Mouse (Mus musculus) cerebellum, adult (tissue): ENCODE measurements at regions not wholly inside any gene's neighbourhood (a gene's known extent, or its start where the extent isn't known, plus 50 kb on each side); places are given as distances from the start of the nearest gene placed in this dataset.

Experiments
- ATAC-seq: cut with Nextera tagmentation; 2 replicates; pipeline ENCODE4 v1.9.2; 2017; ENCODE audit warnings: mild to moderate bottlenecking, moderate library complexity, mixed read lengths; ENCODE audit not compliant: insufficient number of reproducible peaks, low FRiP score, low TSS enrichment

GRCm38 (mm10) chr9:26549118-26549517 is 184.4 kb upstream of the B3gat1 start:
- ATAC-seq: peak; percentile 88

GRCm38 (mm10) chr9:26549551-26549950 is 184.0 kb upstream of the B3gat1 start:
- ATAC-seq: no peak

GRCm38 (mm10) chr9:26575990-26576389 is 157.5 kb upstream of the B3gat1 start:
- no peak for ATAC-seq

- no peak for ATAC-seq
Measured at GRCm38 (mm10) chr9:26601979-26602378, 131.5 kb upstream of the B3gat1 start.

- no peak for ATAC-seq
Measured at GRCm38 (mm10) chr9:26604552-26604951, 129.0 kb upstream of the B3gat1 start.

GRCm38 (mm10) chr9:26611711-26612437 is 121.7 kb upstream of the B3gat1 start:
- ATAC-seq: no peak; the same call in 1 of the 2 replicates

- ATAC-seq: no peak
Measured at GRCm38 (mm10) chr9:26622840-26623448, 110.6 kb upstream of the B3gat1 start.

GRCm38 (mm10) chr9:26625171-26625937 is 108.2 kb upstream of the B3gat1 start:
- peak; percentile 85 for ATAC-seq

- ATAC-seq: no peak
Measured at GRCm38 (mm10) chr9:26632891-26633650, 100.5 kb upstream of the B3gat1 start.

- no peak for ATAC-seq
Measured at GRCm38 (mm10) chr9:26635211-26635610, 98.3 kb upstream of the B3gat1 start.

- ATAC-seq: no peak
Measured at GRCm38 (mm10) chr9:26638586-26638985, 94.9 kb upstream of the B3gat1 start.

GRCm38 (mm10) chr9:26642302-26642701 is 91.2 kb upstream of the B3gat1 start:
- ATAC-seq: no peak

GRCm38 (mm10) chr9:26642831-26643230 is 90.7 kb upstream of the B3gat1 start:
- ATAC-seq: no peak

GRCm38 (mm10) chr9:26649506-26649905 is 84.0 kb upstream of the B3gat1 start:
- ATAC-seq: no peak

GRCm38 (mm10) chr9:26652920-26653319 is 80.6 kb upstream of the B3gat1 start:
- no peak for ATAC-seq

GRCm38 (mm10) chr9:26659366-26659765 is 74.2 kb upstream of the B3gat1 start:
- ATAC-seq: no peak

GRCm38 (mm10) chr9:26663544-26663943 is 70.0 kb upstream of the B3gat1 start:
- no peak for ATAC-seq

GRCm38 (mm10) chr9:26667835-26668234 is 65.7 kb upstream of the B3gat1 start:
- ATAC-seq: no peak

GRCm38 (mm10) chr9:26674059-26674757 is 59.3 kb upstream of the B3gat1 start:
- ATAC-seq: no peak

- ATAC-seq: no peak
Measured at GRCm38 (mm10) chr9:26678288-26678687, 55.2 kb upstream of the B3gat1 start.
